Mouse (Mus musculus) olfactory bulb, adult 2 months (tissue): ENCODE measurements around the gene Rnaset2b.
"Not testable (repeated sequence)": the region's sequence is repeated elsewhere in the genome, so short reads cannot be mapped to it uniquely, and the experiment has no call there.

Source experiments
- CTCF ChIP-seq: fragments of 200-500 bp; IDR thresholded peaks from 2 replicates; pipeline ENCODE4 v1.5.1; 2012; ENCODE audit warnings: low read depth, mild to moderate bottlenecking, low read length, moderate library complexity; ENCODE audit not compliant: insufficient read depth
- POLR2A ChIP-seq: fragments of 200-500 bp; IDR thresholded peaks from 2 replicates; pipeline ENCODE4 v1.6.1; 2012; ENCODE audit warnings: mild to moderate bottlenecking, low read depth, low read length, moderate library complexity; ENCODE audit not compliant: insufficient read depth

DNA sequence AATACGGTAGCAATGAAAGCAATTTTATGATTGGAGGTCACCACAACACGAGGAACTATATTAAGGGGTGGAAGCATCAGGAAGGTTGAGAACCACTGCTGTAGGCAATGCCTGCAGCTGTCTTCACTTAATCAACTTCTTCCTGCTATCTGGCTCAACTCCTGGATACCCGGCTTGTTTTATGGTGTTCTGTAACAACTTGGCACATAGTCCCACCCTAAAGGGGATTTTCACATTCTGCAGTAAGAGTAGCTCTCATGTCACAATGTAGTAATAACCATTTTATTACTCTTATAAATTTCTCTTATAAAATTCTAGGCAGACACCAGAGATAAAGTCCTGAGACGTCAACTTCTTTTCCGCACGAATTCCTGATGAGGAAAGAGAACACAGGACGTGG, 39.0 kb downstream of the Rnaset2b start:
- not testable (repeated sequence) for TF ChIP-seq CTCF, POLR2A
